Mouse (Mus musculus) olfactory bulb, adult 2 months (tissue): ENCODE results near the gene Prrg2. TPM values are rescaled to one million over a fixed set of nuclear protein-coding genes. Genes with fewer than 3 reads are reported as not detected.

Experiments
- H3K27ac ChIP-seq: fragments of 200-500 bp; 2 replicates; pipeline ENCODE4 v1.5.1; 2012; ENCODE audit warnings: low read depth, low read length; ENCODE audit not compliant: insufficient read depth
- H3K4me1 ChIP-seq: fragments of 200-500 bp; 2 replicates; pipeline ENCODE4 v1.6.1; 2012; ENCODE audit warnings: low read length; ENCODE audit not compliant: control insufficient read depth, insufficient read depth
- H3K4me3 ChIP-seq: fragments of 200-500 bp; 2 replicates; pipeline ENCODE4 v1.5.1; 2012; ENCODE audit warnings: mild to moderate bottlenecking, low read depth, low read length, moderate library complexity; ENCODE audit not compliant: insufficient read depth
- CTCF ChIP-seq: fragments of 200-500 bp; IDR thresholded peaks from 2 replicates; pipeline ENCODE4 v1.5.1; 2012; ENCODE audit warnings: low read depth, mild to moderate bottlenecking, low read length, moderate library complexity; ENCODE audit not compliant: insufficient read depth
- POLR2A ChIP-seq: fragments of 200-500 bp; IDR thresholded peaks from 2 replicates; pipeline ENCODE4 v1.6.1; 2012; ENCODE audit warnings: mild to moderate bottlenecking, low read depth, low read length, moderate library complexity; ENCODE audit not compliant: insufficient read depth
- WGBS: fragments of 180-500 bp; shearing (Covaris S2); methylation state at CpG from one replicate; pipeline ENCODE4 v1.1.7; 2018; 5-methylcytosine and 5-hydroxymethylcytosine counted together
- polyA plus RNA-seq: library from polyadenylated mRNA; stranded (reverse); fragments of >200 nt; gene quantifications from 2 replicates; pipeline ENCODE4 v1.2.4, GENCODE M21; 2012; ENCODE audit warnings: low replicate concordance; ENCODE audit not compliant: missing spikeins, insufficient read depth, insufficient read length

Prrg2 gene
- polyA plus RNA-seq, 1 experiment: not detected

GRCm38 (mm10) chr7:45048001-45048890, 14.2 kb downstream of the Prrg2 start:
- Histone ChIP-seq H3K27ac (no peak overlapping the region), H3K4me1 (peaks cover 31% of the 10 kb centered on the region), H3K4me3 (no peak overlapping the region)
- no peak for TF ChIP-seq POLR2A
- TF ChIP-seq CTCF: no peak
- WGBS: 82% methylated on average over 38 of the region's 38 CpGs

- no peak for TF ChIP-seq CTCF
- no peak for TF ChIP-seq POLR2A
- H3K27ac ChIP-seq: no peak overlapping the region
- 94% methylated on average over 14 of the region's 14 CpGs for WGBS
- peaks cover 34% of the 10 kb centered on the region for H3K4me1 ChIP-seq
- no peak overlapping the region for H3K4me3 ChIP-seq
These were observed 15.0 kb downstream of the Prrg2 start for GRCm38 (mm10) chr7:45047491-45047890.

GRCm38 (mm10) chr7:45046853-45047350, 15.6 kb downstream of the Prrg2 start:
- WGBS: 95% methylated on average over 26 of the region's 26 CpGs
- TF ChIP-seq POLR2A (no peak), CTCF (no peak)
- H3K4me1 ChIP-seq: peaks cover 32% of the 10 kb centered on the region
- H3K27ac ChIP-seq: no peak overlapping the region
- no peak overlapping the region for H3K4me3 ChIP-seq

GRCm38 (mm10) chr7:45045741-45046140, 16.7 kb downstream of the Prrg2 start:
- H3K4me1 ChIP-seq: peaks cover 23% of the 10 kb centered on the region
- H3K4me3 ChIP-seq: no peak overlapping the region
- no peak for TF ChIP-seq CTCF
- TF ChIP-seq POLR2A: no peak
- H3K27ac ChIP-seq: no peak overlapping the region
- WGBS: 91% methylated on average over 22 of the region's 22 CpGs

- WGBS: 93% methylated on average over 14 of the region's 14 CpGs
- H3K27ac ChIP-seq: no peak overlapping the region
- peaks cover 12% of the 10 kb centered on the region; the same call in 1 of the 2 replicates for H3K4me1 ChIP-seq
- no peak for TF ChIP-seq POLR2A
- TF ChIP-seq CTCF: no peak
- H3K4me3 ChIP-seq: no peak overlapping the region
These were observed 19.2 kb downstream of the Prrg2 start for GRCm38 (mm10) chr7:45043307-45043706.

GRCm38 (mm10) chr7:45040851-45041250, 21.6 kb downstream of the Prrg2 start:
- no peak overlapping the region for H3K4me3 ChIP-seq
- 92% methylated on average over 9 of the region's 9 CpGs for WGBS
- TF ChIP-seq POLR2A (no peak), CTCF (no peak)
- H3K27ac ChIP-seq: no peak overlapping the region
- peaks cover 7% of the 10 kb centered on the region; the same call in 1 of the 2 replicates for H3K4me1 ChIP-seq

GRCm38 (mm10) chr7:45038411-45038810, 24.1 kb downstream of the Prrg2 start:
- no peak overlapping the region for H3K27ac ChIP-seq
- WGBS: 95% methylated on average over 9 of the region's 9 CpGs
- TF ChIP-seq POLR2A: no peak
- no peak for TF ChIP-seq CTCF
- H3K4me1 ChIP-seq: peaks cover 6% of the 10 kb centered on the region; the same call in 1 of the 2 replicates
- H3K4me3 ChIP-seq: no peak overlapping the region

GRCm38 (mm10) chr7:45037720-45038361, 24.6 kb downstream of the Prrg2 start:
- 46% methylated on average over 7 of the region's 7 CpGs for WGBS
- H3K27ac ChIP-seq: no peak overlapping the region
- no peak for TF ChIP-seq POLR2A
- peak; percentile 58; the same call in 1 of the 2 replicates for TF ChIP-seq CTCF

GRCm38 (mm10) chr7:45036702-45037101, 25.8 kb downstream of the Prrg2 start:
- WGBS: 93% methylated on average over 11 of the region's 11 CpGs
- H3K4me3 ChIP-seq: no peak overlapping the region
- no peak overlapping the region for H3K27ac ChIP-seq
- H3K4me1 ChIP-seq: peaks cover 2% of the 10 kb centered on the region; the same call in 1 of the 2 replicates
- no peak for TF ChIP-seq POLR2A
- no peak for TF ChIP-seq CTCF

More at GRCm38 (mm10) chr7:45037720-45038361, 24.6 kb downstream of the Prrg2 start:
- H3K4me1 ChIP-seq: peaks cover 2% of the 10 kb centered on the region; the same call in 1 of the 2 replicates
- H3K4me3 ChIP-seq: no peak overlapping the region
